Mouse (Mus musculus): ENCODE data around the gene Ssbp2. TPM values are rescaled to one million over a fixed set of nuclear protein-coding genes. Genes with fewer than 3 reads are reported as not detected.

Ssbp2 gene
- polyA plus RNA-seq, 1 experiment from 2014 or later, result 21.6 TPM

GRCm38 (mm10) chr13:91502642-91503373 is 42.7 kb downstream of the Ssbp2 start:
- H3K4me1 ChIP-seq (ENCODE audit: insufficient read depth), result 0 out of 2 replicates have a peak, but pooled peaks cover 3% of the 10 kb centered on the region
- TF ChIP-seq EP300 (IDR thresholded peaks at IDR 0.05; ENCODE audit: low read depth) (peak; percentile 21; the same call in 1 of the 2 replicates), CTCF (IDR thresholded peaks at IDR 0.05; ENCODE audit: low read depth) (no peak)
- 40% methylated on average over 12 of the region's 12 CpGs for WGBS (ENCODE audit: insufficient replicate concordance)
- no peak overlapping the region for H3K4me3 ChIP-seq (ENCODE audit: low read depth, low read length)
- DNase-seq, result no peak
- H3K9me3 ChIP-seq (ENCODE audit: low read length), result no peaks in the 10 kb centered on the region
- H3K36me3 ChIP-seq (replicated peaks; ENCODE audit: insufficient read depth, low read length), result no peaks in the 10 kb centered on the region
- no peak overlapping the region for H3K4me2 ChIP-seq (ENCODE audit: low read depth, low read length)
- no peaks in the 10 kb centered on the region for H3K27me3 ChIP-seq (ENCODE audit: insufficient read depth, low read length)
- H3K27ac ChIP-seq (ENCODE audit: low read depth), result no peak overlapping the region
- H3K9ac ChIP-seq (replicated peaks), result no peak overlapping the region
- peak; percentile 33; the same call in 1 of the 2 replicates for ATAC-seq

GRCm38 (mm10) chr13:91508991-91509390 is 48.9 kb downstream of the Ssbp2 start:
- H3K4me2 ChIP-seq (ENCODE audit: low read depth, low read length), result peak overlapping the region; percentile 50
- peaks cover 6% of the 10 kb centered on the region for H3K4me1 ChIP-seq (ENCODE audit: insufficient read depth)
- 41% methylated on average over 1 of the region's 1 CpGs for WGBS (ENCODE audit: insufficient replicate concordance)
- no peak for TF ChIP-seq EP300 (IDR thresholded peaks at IDR 0.05; ENCODE audit: low read depth)
- TF ChIP-seq CTCF (IDR thresholded peaks at IDR 0.05; ENCODE audit: low read depth), result no peak
- H3K27ac ChIP-seq (ENCODE audit: low read depth), result peak overlapping the region; percentile 63
- no peaks in the 10 kb centered on the region for H3K27me3 ChIP-seq (ENCODE audit: insufficient read depth, low read length)
- no peak overlapping the region for H3K9ac ChIP-seq (replicated peaks)
- no peak overlapping the region for H3K4me3 ChIP-seq (ENCODE audit: low read depth, low read length)
- ATAC-seq (no peak), DNase-seq (no peak)
- H3K9me3 ChIP-seq (ENCODE audit: low read length), result no peaks in the 10 kb centered on the region
- H3K36me3 ChIP-seq (replicated peaks; ENCODE audit: insufficient read depth, low read length), result no peaks in the 10 kb centered on the region

- WGBS (ENCODE audit: insufficient replicate concordance), result 13% methylated on average over 2 of the region's 2 CpGs
- Histone ChIP-seq H3K4me2 (ENCODE audit: low read depth, low read length) (peak overlapping the region; percentile 50), H3K4me3 (ENCODE audit: low read depth, low read length) (no peak overlapping the region), H3K4me1 (ENCODE audit: insufficient read depth) (peaks cover 6% of the 10 kb centered on the region), H3K36me3 (replicated peaks; ENCODE audit: insufficient read depth, low read length) (no peaks in the 10 kb centered on the region), H3K27me3 (ENCODE audit: insufficient read depth, low read length) (no peaks in the 10 kb centered on the region), H3K9ac (replicated peaks) (no peak overlapping the region), H3K9me3 (ENCODE audit: low read length) (no peaks in the 10 kb centered on the region), H3K27ac (ENCODE audit: low read depth) (peak overlapping the region; percentile 63)
- ATAC-seq (peak; percentile 41; the same call in 1 of the 2 replicates), DNase-seq (no peak)
- TF ChIP-seq CTCF (IDR thresholded peaks at IDR 0.05; ENCODE audit: low read depth) (no peak), EP300 (IDR thresholded peaks at IDR 0.05; ENCODE audit: low read depth) (no peak)
Measured at GRCm38 (mm10) chr13:91509467-91509866, 49.4 kb downstream of the Ssbp2 start.

- Histone ChIP-seq H3K9me3 (ENCODE audit: low read length) (no peaks in the 10 kb centered on the region), H3K4me2 (ENCODE audit: low read depth, low read length) (no peak overlapping the region), H3K4me3 (ENCODE audit: low read depth, low read length) (no peak overlapping the region), H3K36me3 (replicated peaks; ENCODE audit: insufficient read depth, low read length) (no peaks in the 10 kb centered on the region), H3K4me1 (ENCODE audit: insufficient read depth) (peaks cover 3% of the 10 kb centered on the region; the same call in 1 of the 2 replicates), H3K9ac (replicated peaks) (no peak overlapping the region), H3K27ac (ENCODE audit: low read depth) (no peak overlapping the region), H3K27me3 (ENCODE audit: insufficient read depth, low read length) (no peaks in the 10 kb centered on the region)
- 76% methylated on average over 4 of the region's 4 CpGs for whole genome bisulfite sequencing (ENCODE audit: insufficient replicate concordance)
- no peak for DNase-seq
- no peak for ATAC-seq
- TF ChIP-seq CTCF (IDR thresholded peaks at IDR 0.05; ENCODE audit: low read depth), result no peak
- no peak for TF ChIP-seq EP300 (IDR thresholded peaks at IDR 0.05; ENCODE audit: low read depth)
Measured at GRCm38 (mm10) chr13:91514979-91515378, 54.9 kb downstream of the Ssbp2 start.

GRCm38 (mm10) chr13:91520073-91520750 is 60.1 kb downstream of the Ssbp2 start:
- ATAC-seq, result no peak
- H3K27me3 ChIP-seq (ENCODE audit: insufficient read depth, low read length), result no peaks in the 10 kb centered on the region
- DNase-seq, result no peak
- no peak overlapping the region for H3K4me2 ChIP-seq (ENCODE audit: low read depth, low read length)
- H3K9ac ChIP-seq (replicated peaks), result no peak overlapping the region
- TF ChIP-seq CTCF (IDR thresholded peaks at IDR 0.05; ENCODE audit: low read depth), result no peak
- no peak for TF ChIP-seq EP300 (IDR thresholded peaks at IDR 0.05; ENCODE audit: low read depth)
- H3K9me3 ChIP-seq (ENCODE audit: low read length), result no peaks in the 10 kb centered on the region
- peaks cover 3% of the 10 kb centered on the region; the same call in 1 of the 2 replicates for H3K4me1 ChIP-seq (ENCODE audit: insufficient read depth)
- no peak overlapping the region for H3K4me3 ChIP-seq (ENCODE audit: low read depth, low read length)
- peak overlapping the region; percentile 8; the same call in 1 of the 2 replicates for H3K27ac ChIP-seq (ENCODE audit: low read depth)
- H3K36me3 ChIP-seq (replicated peaks; ENCODE audit: insufficient read depth, low read length), result no peaks in the 10 kb centered on the region
- 42% methylated on average over 4 of the region's 4 CpGs for WGBS (ENCODE audit: insufficient replicate concordance)

- Histone ChIP-seq H3K4me1 (ENCODE audit: insufficient read depth) (peaks cover 3% of the 10 kb centered on the region; the same call in 1 of the 2 replicates), H3K9me3 (ENCODE audit: low read length) (no peaks in the 10 kb centered on the region), H3K27ac (ENCODE audit: low read depth) (no peak overlapping the region), H3K27me3 (ENCODE audit: insufficient read depth, low read length) (no peaks in the 10 kb centered on the region), H3K36me3 (replicated peaks; ENCODE audit: insufficient read depth, low read length) (no peaks in the 10 kb centered on the region), H3K4me3 (ENCODE audit: low read depth, low read length) (no peak overlapping the region), H3K4me2 (ENCODE audit: low read depth, low read length) (no peak overlapping the region), H3K9ac (replicated peaks) (no peak overlapping the region)
- 96% methylated on average over 1 of the region's 1 CpGs for WGBS (ENCODE audit: insufficient replicate concordance)
- TF ChIP-seq EP300 (IDR thresholded peaks at IDR 0.05; ENCODE audit: low read depth) (no peak), CTCF (IDR thresholded peaks at IDR 0.05; ENCODE audit: low read depth) (no peak)
- DNase-seq (no peak), ATAC-seq (no peak)
Measured at GRCm38 (mm10) chr13:91520968-91521367, 60.9 kb downstream of the Ssbp2 start.
